Mouse (Mus musculus): Measurements from ENCODE around the gene Rnf207.

DNA sequence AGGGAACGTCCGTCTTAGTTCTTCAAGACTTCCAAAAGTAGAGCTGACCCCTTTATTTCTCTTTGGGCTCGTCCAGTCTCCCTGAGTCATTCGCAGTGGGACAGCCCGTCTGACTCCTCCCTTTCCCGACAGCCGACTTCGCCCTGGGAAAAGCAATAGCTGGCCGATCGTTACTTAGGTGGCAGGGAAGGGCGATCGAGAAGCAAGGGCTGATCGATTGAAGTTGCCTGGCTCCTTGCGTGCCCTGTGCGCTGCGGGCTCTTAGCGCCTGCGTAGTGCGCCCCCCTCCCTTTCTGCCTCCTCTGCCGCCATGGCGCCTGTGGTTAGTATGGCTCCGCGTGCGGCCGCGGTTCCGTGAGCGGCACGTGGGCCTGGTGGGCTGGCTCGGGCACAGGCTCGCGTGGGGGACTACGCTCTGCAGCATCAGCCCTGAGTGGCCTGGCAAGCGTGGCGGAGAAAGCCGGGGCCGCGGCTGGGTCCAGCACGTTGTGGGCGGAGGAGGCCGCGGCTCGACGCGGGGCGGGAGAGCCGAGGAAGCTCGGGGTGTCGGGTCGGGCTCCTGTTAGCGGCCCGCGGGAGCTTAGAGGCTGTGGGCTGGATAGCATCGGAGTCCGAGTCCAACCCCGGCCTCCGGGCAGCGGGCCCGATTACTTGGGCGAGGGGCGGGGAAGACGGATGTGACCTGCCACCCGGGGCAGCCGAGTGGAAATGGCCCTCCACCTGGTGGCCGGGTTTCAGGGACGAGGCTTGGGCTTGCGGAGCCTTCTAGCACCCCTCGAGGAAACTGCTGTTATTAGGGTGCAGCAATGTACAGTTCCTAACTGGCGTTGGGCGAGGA lies 7.0 kb upstream of the Rnf207 start, which contains the start of gene Rpl22:
- TF ChIP-seq CTCF (IDR thresholded peaks at IDR 0.05; ENCODE audit: extremely low read depth, insufficient read length, insufficient replicate concordance, low read depth, low read length), result peak; percentile 34; the same call in 1 of the 2 replicates
- 0 out of 2 replicates have a peak, but pooled peaks have one; percentile 40 for TF ChIP-seq POLR2A (IDR thresholded peaks at IDR 0.05; ENCODE audit: low read depth, low read length)
